Mouse (Mus musculus) urinary bladder, postnatal 14 days (tissue): ENCODE data around the gene Msl2.

Experiments
- DNase-seq: peaks from one replicate; pipeline ENCODE4 v3.0.0; 2021; ENCODE audit warnings: low spot score

The Msl2 gene

GRCm38 (mm10) chr9:101074332-101075021 is 576 bp downstream of the Msl2 start:
- peak; percentile 88 for DNase-seq

GRCm38 (mm10) chr9:101075091-101075581 is 1.2 kb downstream of the Msl2 start:
- peak; percentile 18 for DNase-seq

- DNase-seq: no peak
Observed at GRCm38 (mm10) chr9:101075694-101076093, 1.8 kb downstream of the Msl2 start.

- DNase-seq: peak; percentile 15
Observed at GRCm38 (mm10) chr9:101076095-101076875, 2.4 kb downstream of the Msl2 start.

GRCm38 (mm10) chr9:101077486-101077885 is 3.6 kb downstream of the Msl2 start:
- no peak for DNase-seq

GRCm38 (mm10) chr9:101078579-101078978 is 4.7 kb downstream of the Msl2 start:
- DNase-seq: no peak

- DNase-seq: no peak
Observed at GRCm38 (mm10) chr9:101080046-101080685, 6.3 kb downstream of the Msl2 start.

GRCm38 (mm10) chr9:101083728-101084127 is 9.8 kb downstream of the Msl2 start:
- no peak for DNase-seq

- no peak for DNase-seq
Observed at GRCm38 (mm10) chr9:101095425-101095824, 21.5 kb downstream of the Msl2 start.

GRCm38 (mm10) chr9:101096461-101096860 is 22.6 kb downstream of the Msl2 start:
- DNase-seq: no peak

- no peak for DNase-seq
Observed at GRCm38 (mm10) chr9:101097542-101097941, 23.6 kb downstream of the Msl2 start.

GRCm38 (mm10) chr9:101099445-101099844 is 25.5 kb downstream of the Msl2 start:
- DNase-seq: no peak

- DNase-seq: no peak
Observed at GRCm38 (mm10) chr9:101100163-101100562, 26.3 kb downstream of the Msl2 start.

GRCm38 (mm10) chr9:101101547-101101946 is 27.6 kb downstream of the Msl2 start:
- no peak for DNase-seq

- DNase-seq: no peak
Observed at GRCm38 (mm10) chr9:101102288-101102687, 28.4 kb downstream of the Msl2 start.

- DNase-seq: no peak
Observed at GRCm38 (mm10) chr9:101104931-101105330, 31.0 kb downstream of the Msl2 start.

- DNase-seq: no peak
Observed at GRCm38 (mm10) chr9:101105735-101106134, 31.8 kb downstream of the Msl2 start.

GRCm38 (mm10) chr9:101107386-101107785 is 33.5 kb downstream of the Msl2 start:
- no peak for DNase-seq

- no peak for DNase-seq
Observed at GRCm38 (mm10) chr9:101110013-101110412, 36.1 kb downstream of the Msl2 start.

GRCm38 (mm10) chr9:101113317-101113716 is 39.4 kb downstream of the Msl2 start:
- DNase-seq: no peak

- no peak for DNase-seq
Observed at GRCm38 (mm10) chr9:101114182-101114884, 40.4 kb downstream of the Msl2 start.

GRCm38 (mm10) chr9:101143635-101144034 is 69.7 kb downstream of the Msl2 start:
- DNase-seq: no peak
